Comparison of ENCODE assay signal across 8 mouse cellular contexts in genomic region chr11:85233676-85234210, GRCm38 (mm10). TPM values are rescaled to one million over a fixed set of nuclear protein-coding genes. Genes with fewer than 3 reads are reported as not detected.
A peak's percentile ranks its signal among the peaks of the same experiment; 100 is the strongest.
DNase-seq lines count a peak whose midpoint lies in the region; ATAC-seq and TF ChIP-seq lines count a peak whose summit lies in the region.

No protein-coding gene starts in this region.

- peaks cover 57% of the 10 kb centered on the region for H3K79me2 ChIP-seq in MEL (ENCODE audit: control insufficient read depth, insufficient read depth, low read length, poor library complexity)

- peak overlapping the region; percentile 90 for H3K4me2 ChIP-seq in heart, embryonic 13.5 days
- H3K4me2 ChIP-seq in liver, embryonic 14.5 days (ENCODE audit: low read depth), result peak overlapping the region; percentile 99

- DNase-seq in heart, adult 18-20 months, result peak; percentile 10 to 22
- no peak for DNase-seq in heart, postnatal 4 days
- peak; percentile 50 for DNase-seq in MEL (ENCODE audit: low read depth, low spot score)
- no peak for DNase-seq in liver, embryonic 14.5 days (ENCODE audit: low read depth in 3 of 3, low spot score in 3 of 3)
- peak; percentile 52 for DNase-seq in testis, postnatal 14 days (ENCODE audit: low spot score)
- DNase-seq in spleen, postnatal 10 days (ENCODE audit: low spot score in 2 of 2), result no peak
- no peak for DNase-seq in thymus, postnatal 14 days

- peaks cover 4 to 15% of the 10 kb centered on the region in 2 experiments for H3K36me3 ChIP-seq in MEL (ENCODE audit: control insufficient read depth in 1 of 2, insufficient read depth in 2 of 2, low read length in 2 of 2)
- peaks cover 29% of the 10 kb centered on the region for H3K36me3 ChIP-seq in heart, embryonic 13.5 days
- H3K36me3 ChIP-seq in liver, embryonic 14.5 days (replicated peaks; ENCODE audit: control insufficient read depth, insufficient read depth, low read depth), result no peaks in the 10 kb centered on the region; the same call in none of the 2 replicates

- no peak for TF ChIP-seq RAD21 in MEL (IDR thresholded peaks at IDR 0.05; ENCODE audit: low read depth, low read length)

- H3K27ac ChIP-seq in MEL (ENCODE audit: control insufficient read depth, low read depth, low read length), result no peak overlapping the region
- H3K27ac ChIP-seq in heart, embryonic 13.5 days (replicated peaks), result peak overlapping the region; percentile 99
- H3K27ac ChIP-seq in liver, embryonic 14.5 days, result peak overlapping the region; percentile 76

- H3K9ac ChIP-seq in MEL (ENCODE audit: control insufficient read depth, low read depth, low read length, poor library complexity, severe bottlenecking), result peak overlapping the region; percentile 88
- H3K9ac ChIP-seq in heart, embryonic 13.5 days, result peak overlapping the region; percentile 97
- peak overlapping the region; percentile 95 for H3K9ac ChIP-seq in liver, embryonic 14.5 days (replicated peaks)

- TF ChIP-seq EP300 in MEL (IDR thresholded peaks at IDR 0.05; ENCODE audit: low read depth in 1 of 2, low read length in 2 of 2), result no peak; a peak in 1 of 4 replicates
- no peak for TF ChIP-seq EP300 in liver, embryonic 14.5 days (IDR thresholded peaks at IDR 0.05; ENCODE audit: low read depth)

- TF ChIP-seq CTCF in MEL (IDR thresholded peaks at IDR 0.05 in 2 of 3, conservative IDR thresholded peaks at IDR 0.05 in 1 of 3; ENCODE audit: control insufficient read depth in 1 of 3, insufficient read depth in 1 of 3, low read depth in 2 of 3, low read length in 3 of 3, poor library complexity in 1 of 3, severe bottlenecking in 1 of 3), result no peak
- no peak for TF ChIP-seq CTCF in liver, embryonic 14.5 days (IDR thresholded peaks at IDR 0.05; ENCODE audit: low read depth)

- no peak for TF ChIP-seq POLR2A in MEL (IDR thresholded peaks at IDR 0.05; ENCODE audit: control insufficient read depth in 1 of 2, insufficient read depth in 1 of 2, low read depth in 1 of 2, low read length in 2 of 2, poor library complexity in 1 of 2)

- peak overlapping the region; percentile 75 to 78 for H3K4me3 ChIP-seq in MEL (ENCODE audit: control insufficient read depth in 1 of 2, insufficient read depth in 1 of 2, low read depth in 2 of 2, low read length in 2 of 2)
- H3K4me3 ChIP-seq in heart, embryonic 13.5 days, result peak overlapping the region; percentile 92
- peak overlapping the region; percentile 87 to 98 for H3K4me3 ChIP-seq in liver, embryonic 14.5 days (ENCODE audit: insufficient read depth in 1 of 2, low read depth in 2 of 2, low read length in 2 of 2)

- H3K4me1 ChIP-seq in MEL (ENCODE audit: control insufficient read depth in 1 of 2, insufficient read depth in 2 of 2, low read length in 2 of 2), result peaks cover 3 to 5% of the 10 kb centered on the region in 2 experiments; a peak in 3 of 4 replicates
- peaks cover 14% of the 10 kb centered on the region for H3K4me1 ChIP-seq in heart, embryonic 13.5 days
- peaks cover 3 to 4% of the 10 kb centered on the region in 2 experiments for H3K4me1 ChIP-seq in liver, embryonic 14.5 days (replicated peaks; ENCODE audit: control insufficient read depth in 2 of 2, insufficient read depth in 2 of 2, low read length in 1 of 2)

- no peaks in the 10 kb centered on the region for H3K27me3 ChIP-seq in MEL (ENCODE audit: control insufficient read depth in 1 of 2, insufficient read depth in 2 of 2, low read length in 2 of 2)
- H3K27me3 ChIP-seq in heart, embryonic 13.5 days (replicated peaks), result no peaks in the 10 kb centered on the region
- no peaks in the 10 kb centered on the region for H3K27me3 ChIP-seq in liver, embryonic 14.5 days (ENCODE audit: control insufficient read depth, insufficient read depth, low read length)

- ATAC-seq in heart, embryonic 13.5 days (ENCODE audit: extremely low read depth, insufficient number of reproducible peaks, low FRiP score, low TSS enrichment), result no peak
- no peak for ATAC-seq in liver, embryonic 14.5 days (ENCODE audit: insufficient read depth)

- whole genome bisulfite sequencing in heart, embryonic 13.5 days, result 6% methylated on average over 9 of the region's 9 CpGs
- WGBS in liver, embryonic 14.5 days (ENCODE audit: insufficient replicate concordance), result 9% methylated on average over 9 of the region's 9 CpGs

- H3K9me3 ChIP-seq in MEL (replicated peaks; ENCODE audit: insufficient read depth, low read length), result no peaks in the 10 kb centered on the region
- H3K9me3 ChIP-seq in heart, embryonic 13.5 days, result no peaks in the 10 kb centered on the region
- no peaks in the 10 kb centered on the region for H3K9me3 ChIP-seq in liver, embryonic 14.5 days (ENCODE audit: control insufficient read depth, low read length)

TF ChIP-seq in MEL, 35 proteins besides CTCF, POLR2A, EP300 and RAD21:
- TF ChIP-seq MXI1 (IDR thresholded peaks at IDR 0.05; ENCODE audit: low read depth, low read length) (peak; percentile 46; the same call in 1 of the 2 replicates), E2F4 (IDR thresholded peaks at IDR 0.05; ENCODE audit: borderline replicate concordance, low read depth, low read length) (no peak), GATA1 (IDR thresholded peaks at IDR 0.05; ENCODE audit: low read depth, low read length) (no peak), POLR2AphosphoS5 (IDR thresholded peaks at IDR 0.05; ENCODE audit: borderline replicate concordance, low read depth, low read length) (no peak), GABPA (IDR thresholded peaks at IDR 0.05; ENCODE audit: low read depth, low read length) (no peak), ZC3H11A (IDR thresholded peaks at IDR 0.05; ENCODE audit: low read depth, low read length) (no peak), KAT2A (conservative IDR thresholded peaks at IDR 0.05; ENCODE audit: low read depth, low read length) (no peak), RCOR1 (IDR thresholded peaks at IDR 0.05; ENCODE audit: low read depth, low read length) (peak; percentile 65; the same call in 1 of the 2 replicates), SIN3A (IDR thresholded peaks at IDR 0.05; ENCODE audit: low read length) (peak; percentile 76), MYC (IDR thresholded peaks at IDR 0.05; ENCODE audit: low read depth, low read length) (no peak), USF2 (IDR thresholded peaks at IDR 0.05; ENCODE audit: borderline replicate concordance in 1 of 2, insufficient read depth in 1 of 2, low read depth in 1 of 2, low read length in 2 of 2) (no peak), ZNF384 (IDR thresholded peaks at IDR 0.05; ENCODE audit: low read depth, low read length) (no peak), TBP (IDR thresholded peaks at IDR 0.05; ENCODE audit: low read depth, low read length) (no peak), POLR2AphosphoS2 (IDR thresholded peaks at IDR 0.05; ENCODE audit: low read length) (no peak), JUND (IDR thresholded peaks at IDR 0.05; ENCODE audit: low read depth, low read length) (no peak), BHLHE40 (IDR thresholded peaks at IDR 0.05; ENCODE audit: borderline replicate concordance, low read depth, low read length) (no peak), NRF1 (IDR thresholded peaks at IDR 0.05; ENCODE audit: insufficient read depth, low read depth, low read length, poor library complexity, severe bottlenecking) (no peak), ZMIZ1 (IDR thresholded peaks at IDR 0.05; ENCODE audit: low read depth, low read length) (no peak), MAFK (IDR thresholded peaks at IDR 0.05; ENCODE audit: borderline replicate concordance, low read depth, low read length) (no peak), TAL1 (IDR thresholded peaks at IDR 0.05; ENCODE audit: low read length) (no peak), SMC3 (IDR thresholded peaks at IDR 0.05; ENCODE audit: low read depth, low read length) (no peak), HCFC1 (IDR thresholded peaks at IDR 0.05; ENCODE audit: low read depth, low read length) (no peak), CHD1 (IDR thresholded peaks at IDR 0.05; ENCODE audit: low read depth, low read length) (peak; percentile 91), MEF2A (IDR thresholded peaks at IDR 0.05; ENCODE audit: extremely low read depth, insufficient replicate concordance, low read depth, low read length, poor library complexity, severe bottlenecking) (no peak)

RNA-seq across cellular contexts. Expression of gene Appbp2, which starts 1.2 kb away (rescaled TPM):
- total RNA-seq in heart, adult 18-20 months (2021), result 10 to 100 TPM; 14.5 to 14.6 TPM
- 10 to 100 TPM; 39.2 to 40.0 TPM for total RNA-seq in heart, postnatal 4 days (2021)
- total RNA-seq in MEL (2012; rRNA removed), result 34.4 and 38.2 TPM in 2 replicates
- 100 to 1,000 TPM in 1 of 2 experiments, 10 to 100 TPM in 1; 25.5 to 157 TPM for polyA plus RNA-seq in MEL (2012; ENCODE audit: insufficient read depth in 1 of 2, insufficient read length in 2 of 2, low read depth in 1 of 2, low replicate concordance in 2 of 2, missing spikeins in 1 of 2)
- 35.4 and 35.7 TPM in 2 replicates for polyA plus RNA-seq in heart, embryonic 13.5 days (2015; fragmentation: Nextera tagmentation; extraction: Ambion mirVana)
- 5.7 and 7.3 TPM in 2 replicates for polyA plus RNA-seq in liver, embryonic 14.5 days (2012; rRNA removed)
- 12.2 and 13.8 TPM in 2 replicates for polyA plus RNA-seq in liver, embryonic 14.5 days (2014; fragmentation: Nextera tagmentation; extraction: Ambion mirVana)

Comparison
In these comparisons a context has a peak if more than half of its experiments do, and no peak if none do; other contexts are left out.
1. DNase-seq: peak in heart, adult 18-20 months (2 of 2), MEL (single experiment) and testis, postnatal 14 days (single experiment); none in heart, postnatal 4 days (single experiment), liver, embryonic 14.5 days (0 of 3), spleen, postnatal 10 days (0 of 2) and thymus, postnatal 14 days (single experiment).
2. Peak in every context shown above with its lines, with median percentiles within 50 percentile points of each other: H3K4me3 ChIP-seq and H3K9ac ChIP-seq.